Mouse (Mus musculus) limb, embryonic 14.5 days (tissue): ENCODE results near the gene Asgr1. TPM values are rescaled to one million over a fixed set of nuclear protein-coding genes. Genes with fewer than 3 reads are reported as not detected.

ENCODE experiments used
- ATAC-seq: fragments of 200-750 bp; cut with Nextera tagmentation; 2 replicates; pipeline ENCODE4 v1.8.0; 2017; ENCODE audit warnings: low read depth, moderate number of reproducible peaks, moderate TSS enrichment; ENCODE audit not compliant: low FRiP score
- DNase-seq: peaks from one replicate; pipeline ENCODE4 v3.0.0-alpha.2; 2015; ENCODE audit warnings: low spot score
- H3K27ac ChIP-seq: fragments of 300-500 bp; sonication (generic); replicated peaks from 2 replicates; pipeline ENCODE4 v1.5.1; 2014; ENCODE audit warnings: low read depth, mild to moderate bottlenecking, low read length, moderate library complexity, mixed read lengths
- H3K27me3 ChIP-seq: fragments of 300-500 bp; sonication (generic); 2 replicates; pipeline ENCODE4 v1.6.1; 2014; ENCODE audit warnings: low read length, mixed read lengths; ENCODE audit not compliant: control insufficient read depth, insufficient read depth
- H3K36me3 ChIP-seq: fragments of 300-500 bp; sonication (generic); 2 replicates; pipeline ENCODE4 v1.6.1; 2014; ENCODE audit warnings: mild to moderate bottlenecking, low read length, moderate library complexity, mixed read lengths; ENCODE audit not compliant: control insufficient read depth, insufficient read depth
- H3K4me1 ChIP-seq: fragments of 300-500 bp; sonication (generic); 2 replicates; pipeline ENCODE4 v1.6.1; 2014; ENCODE audit warnings: antibody characterized with exemption, low read length, mixed read lengths; ENCODE audit not compliant: control insufficient read depth, insufficient read depth
- H3K4me2 ChIP-seq: fragments of 300-500 bp; sonication (generic); replicated peaks from 2 replicates; pipeline ENCODE4 v1.6.1; 2014; ENCODE audit warnings: low read depth, mild to moderate bottlenecking, low read length, moderate library complexity; ENCODE audit not compliant: severe bottlenecking
- H3K4me3 ChIP-seq: fragments of 300-500 bp; sonication (generic); replicated peaks from 2 replicates; pipeline ENCODE4 v1.5.1; 2014; ENCODE audit warnings: low read length
- H3K9ac ChIP-seq: fragments of 300-500 bp; sonication (generic); 2 replicates; pipeline ENCODE4 v1.6.1; 2014; ENCODE audit warnings: mild to moderate bottlenecking, low read depth, low read length, moderate library complexity; ENCODE audit not compliant: severe bottlenecking
- H3K9me3 ChIP-seq: fragments of 300-500 bp; sonication (generic); 2 replicates; pipeline ENCODE4 v1.6.1; 2016; ENCODE audit warnings: low read length; ENCODE audit not compliant: control insufficient read depth
- POLR2A ChIP-seq: fragments of 200-500 bp; IDR thresholded peaks from 2 replicates; pipeline ENCODE4 v1.8.0; 2012; ENCODE audit warnings: inconsistent platforms, mild to moderate bottlenecking, moderate library complexity, borderline replicate concordance; ENCODE audit not compliant: insufficient read depth, insufficient read length; ENCODE audit errors: extremely low read depth
- WGBS: fragments of 180-500 bp; shearing (Covaris S2); extraction: QIAGEN DNeasy Blood & Tissue Kit; methylation state at CpG from one replicate; pipeline ENCODE4 v1.1.7; 2014; 5-methylcytosine and 5-hydroxymethylcytosine counted together
- polyA plus RNA-seq, 2 experiments: library from polyadenylated mRNA; depleted of rRNA in 1 of 2; stranded (reverse) in 1 of 2; unstranded in 1 of 2; fragments of >200 nt; fragmentation: Nextera tagmentation in 1 of 2; extraction: Ambion mirVana in 1 of 2; gene quantifications; 2 replicates each; pipeline versions ENCODE4 v1.2.1 to v1.2.3; 2012 to 2014

Asgr1 gene
- polyA plus RNA-seq, 2 experiments, result 0.99 to 1.6 TPM

- ATAC-seq (no peak), DNase-seq (no peak)
- Histone ChIP-seq H3K4me1 (no peaks in the 10 kb centered on the region; the same call in 1 of the 2 replicates), H3K27me3 (no peaks in the 10 kb centered on the region), H3K9ac (no peak overlapping the region), H3K36me3 (no peaks in the 10 kb centered on the region), H3K27ac (no peak overlapping the region), H3K4me3 (no peak overlapping the region), H3K4me2 (no peak overlapping the region), H3K9me3 (no peaks in the 10 kb centered on the region)
- WGBS, result 87% methylated on average over 15 of the region's 15 CpGs
- no peak for TF ChIP-seq POLR2A
Observed at GRCm38 (mm10) chr11:70080803-70081590, 27.1 kb downstream of the Asgr1 start.

- H3K27me3 ChIP-seq, result no peaks in the 10 kb centered on the region
- H3K9me3 ChIP-seq, result no peaks in the 10 kb centered on the region
- ATAC-seq (no peak), DNase-seq (no peak)
- 75% methylated on average over 8 of the region's 8 CpGs for WGBS
- no peak for TF ChIP-seq POLR2A
- no peak overlapping the region for H3K9ac ChIP-seq
- no peak overlapping the region for H3K4me3 ChIP-seq
- H3K4me2 ChIP-seq, result no peak overlapping the region
- no peak overlapping the region for H3K27ac ChIP-seq
- H3K36me3 ChIP-seq, result no peaks in the 10 kb centered on the region
- H3K4me1 ChIP-seq, result no peaks in the 10 kb centered on the region
Observed at GRCm38 (mm10) chr11:70084563-70084962, 30.7 kb downstream of the Asgr1 start.

GRCm38 (mm10) chr11:70091986-70092783 is 38.3 kb downstream of the Asgr1 start, which contains the start of gene Asgr2:
TSS of gene Asgr2 (plus strand) at chr11:70092644.
- Histone ChIP-seq H3K9ac (no peak within 1 kb of the TSS), H3K4me3 (no peak within 1 kb of the TSS), H3K27me3 (no peaks in the 10 kb centered on the region), H3K27ac (no peak within 1 kb of the TSS), H3K36me3 (no peaks in the 10 kb centered on the region), H3K4me2 (no peak within 1 kb of the TSS), H3K4me1 (no peaks in the 10 kb centered on the region), H3K9me3 (no peaks in the 10 kb centered on the region)
- no peak for TF ChIP-seq POLR2A
- DNase-seq, result no peak
- no peak for ATAC-seq
- 73% methylated on average over 12 of the region's 12 CpGs for WGBS

GRCm38 (mm10) chr11:70097396-70097795 is 43.5 kb downstream of the Asgr1 start:
- WGBS, result 64% methylated on average over 11 of the region's 11 CpGs
- DNase-seq, result no peak
- H3K36me3 ChIP-seq, result no peaks in the 10 kb centered on the region
- no peak for ATAC-seq
- H3K4me2 ChIP-seq, result no peak overlapping the region
- no peak overlapping the region for H3K27ac ChIP-seq
- H3K9me3 ChIP-seq, result no peaks in the 10 kb centered on the region
- TF ChIP-seq POLR2A, result no peak
- no peaks in the 10 kb centered on the region for H3K4me1 ChIP-seq
- H3K9ac ChIP-seq, result no peak overlapping the region
- no peaks in the 10 kb centered on the region for H3K27me3 ChIP-seq
- H3K4me3 ChIP-seq, result no peak overlapping the region

- H3K4me2 ChIP-seq, result no peak overlapping the region
- no peak overlapping the region for H3K9ac ChIP-seq
- H3K4me3 ChIP-seq, result no peak overlapping the region
- H3K27ac ChIP-seq, result no peak overlapping the region
- H3K36me3 ChIP-seq, result no peaks in the 10 kb centered on the region
- no peaks in the 10 kb centered on the region for H3K4me1 ChIP-seq
- H3K27me3 ChIP-seq, result no peaks in the 10 kb centered on the region
- ATAC-seq, result no peak
- no peaks in the 10 kb centered on the region for H3K9me3 ChIP-seq
- TF ChIP-seq POLR2A, result no peak
- WGBS, result 88% methylated on average over 2 of the region's 2 CpGs
- no peak for DNase-seq
Observed at GRCm38 (mm10) chr11:70099102-70099501, 45.2 kb downstream of the Asgr1 start.
